Mouse (Mus musculus) thymus, postnatal 4 days (tissue): Measurements from ENCODE around the gene Ttc16.
A peak's percentile ranks its signal among the peaks of the same experiment; 100 is the strongest.

Experiments
- DNase-seq: peaks from one replicate; pipeline ENCODE4 v3.0.0; 2021

Gene Ttc16

DNA sequence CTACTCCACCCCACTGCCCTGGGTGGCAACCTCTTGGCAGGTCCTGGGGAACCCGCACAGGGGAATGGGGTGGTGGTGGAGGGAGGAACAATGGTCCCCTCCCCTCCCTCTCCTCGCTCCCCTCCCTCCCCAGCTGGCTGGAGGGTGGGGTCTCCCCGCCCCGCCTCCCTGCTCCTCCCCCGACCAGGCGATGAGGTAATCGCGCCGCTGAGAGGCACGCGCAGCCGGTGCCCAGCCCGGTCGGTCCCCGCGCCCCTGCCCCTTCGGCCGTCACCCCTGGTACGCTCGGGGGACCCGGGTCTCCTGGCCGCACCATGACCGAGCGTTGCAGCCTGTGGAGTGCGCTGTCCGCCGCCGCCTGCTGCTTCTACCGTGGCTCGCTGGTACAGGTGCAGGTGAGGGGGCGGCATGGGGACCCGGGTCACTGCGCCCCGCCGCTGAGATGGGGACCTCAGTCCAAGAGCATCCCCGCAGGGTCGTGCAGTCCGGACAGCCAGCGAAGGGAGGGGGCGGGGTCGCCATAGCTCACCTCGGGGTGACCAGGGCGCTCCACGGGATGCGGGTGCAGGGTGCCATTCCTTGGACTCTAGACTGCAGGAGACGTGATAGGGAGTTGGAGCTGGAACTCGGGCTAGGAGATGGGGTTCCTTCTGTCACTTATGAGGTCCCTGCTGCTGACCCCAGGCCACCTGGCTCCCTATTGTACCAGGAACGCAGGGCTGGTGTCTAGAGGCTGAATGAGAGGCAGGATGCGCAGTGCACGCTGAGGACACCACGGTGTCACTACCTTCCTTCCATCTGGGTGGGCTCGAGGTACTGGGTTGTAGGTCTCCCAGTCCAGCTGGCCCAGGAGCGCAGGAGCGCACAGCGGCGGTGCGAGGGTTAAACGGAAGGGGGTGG, 33.9 kb downstream of the Ttc16 start:
- DNase-seq, result no peak

DNA sequence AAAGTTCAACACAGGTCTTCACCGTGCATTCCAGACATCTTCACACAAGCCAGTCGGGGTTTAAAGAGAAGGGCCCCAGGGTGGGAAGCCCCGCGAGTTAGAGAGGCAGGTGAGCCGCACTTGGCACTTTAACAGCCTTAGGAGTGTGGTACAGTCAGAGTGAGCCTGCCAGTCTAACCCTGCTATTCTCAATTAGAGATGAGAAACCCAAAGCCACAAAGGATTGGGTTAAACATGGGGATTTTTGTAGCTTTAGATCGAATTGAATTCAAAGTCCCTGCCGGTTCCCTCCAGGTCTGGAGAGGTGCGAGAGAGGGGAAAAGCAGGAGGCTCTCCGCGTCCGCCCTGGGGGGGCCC, 34.5 kb downstream of the Ttc16 start, which contains the start of gene 6330409D20Rik:
Gene 6330409D20Rik, minus strand, starts transcription at position 101 of the 357 bp plus-strand sequence.
- no peak for DNase-seq

DNA sequence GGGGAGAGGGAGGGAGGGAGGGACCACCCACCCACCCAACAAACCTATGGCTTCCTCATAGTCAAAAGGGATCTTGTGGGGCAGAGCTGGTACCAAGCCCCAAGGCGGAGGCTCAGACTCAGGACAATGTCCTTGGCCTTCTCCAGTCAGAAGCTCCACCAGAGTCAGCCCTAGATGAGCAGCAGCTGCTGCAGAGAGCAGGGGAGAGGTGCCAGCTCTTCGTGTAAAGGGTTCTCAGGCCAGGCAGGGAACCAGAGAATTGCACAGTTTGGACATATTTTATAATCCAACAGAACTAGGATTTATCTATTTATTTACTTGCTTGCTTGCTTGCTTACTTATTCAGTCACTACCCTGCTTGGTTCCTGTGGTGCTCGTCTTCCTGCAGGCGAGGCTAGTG, 36.1 kb downstream of the Ttc16 start:
- DNase-seq, result no peak

- no peak for DNase-seq
These were observed 38.4 kb downstream of the Ttc16 start for GRCm38 (mm10) chr2:32737008-32737407.

DNA sequence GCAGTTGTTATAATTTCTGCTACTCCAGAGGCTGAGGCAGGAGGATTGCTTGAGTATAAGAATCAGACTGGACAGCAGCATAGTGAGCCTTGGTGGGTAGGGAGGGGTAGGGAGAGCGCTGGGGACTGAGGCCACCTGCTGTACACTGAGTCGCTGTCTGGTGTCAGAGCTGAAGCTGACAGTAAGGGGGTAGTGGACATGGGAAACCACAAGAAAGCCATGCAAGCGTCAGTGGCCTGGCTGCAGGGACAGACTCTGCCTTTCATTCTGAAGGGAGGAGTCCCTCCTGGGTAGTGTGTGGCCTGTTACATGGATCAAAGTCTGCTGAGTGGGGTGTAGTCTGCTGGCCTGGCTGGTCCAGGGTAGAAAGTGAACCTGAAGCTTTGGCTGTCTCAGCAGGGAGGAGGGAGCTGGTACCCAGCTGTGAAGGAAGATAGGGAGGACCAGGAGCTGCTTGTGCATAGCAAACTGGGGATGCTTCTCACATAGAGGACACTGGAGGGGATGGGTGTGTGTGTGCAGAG, 39.1 kb downstream of the Ttc16 start:
- no peak for DNase-seq

DNA sequence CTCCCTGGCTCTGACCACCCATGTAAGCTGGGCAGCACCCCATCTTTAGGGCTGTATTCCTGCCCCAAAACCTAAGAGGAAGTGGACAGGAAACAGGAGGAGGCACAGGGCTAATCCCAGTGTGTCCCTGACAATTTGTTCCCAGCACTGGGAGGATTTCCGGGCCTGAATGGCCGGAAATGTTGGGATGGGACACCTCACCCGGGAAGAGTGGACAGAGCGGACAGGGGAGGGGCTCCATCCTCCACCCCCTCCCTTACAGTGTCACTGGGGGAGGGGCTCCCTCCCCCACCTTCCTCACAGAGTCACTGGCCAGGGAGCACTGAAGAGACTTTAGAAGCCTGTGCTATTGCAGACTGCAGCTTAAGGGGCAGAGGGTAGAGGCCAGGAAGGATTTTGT, 40.5 kb downstream of the Ttc16 start:
- DNase-seq, result no peak

- DNase-seq, result no peak
These were observed 41.0 kb downstream of the Ttc16 start for GRCm38 (mm10) chr2:32734480-32734879.

DNA sequence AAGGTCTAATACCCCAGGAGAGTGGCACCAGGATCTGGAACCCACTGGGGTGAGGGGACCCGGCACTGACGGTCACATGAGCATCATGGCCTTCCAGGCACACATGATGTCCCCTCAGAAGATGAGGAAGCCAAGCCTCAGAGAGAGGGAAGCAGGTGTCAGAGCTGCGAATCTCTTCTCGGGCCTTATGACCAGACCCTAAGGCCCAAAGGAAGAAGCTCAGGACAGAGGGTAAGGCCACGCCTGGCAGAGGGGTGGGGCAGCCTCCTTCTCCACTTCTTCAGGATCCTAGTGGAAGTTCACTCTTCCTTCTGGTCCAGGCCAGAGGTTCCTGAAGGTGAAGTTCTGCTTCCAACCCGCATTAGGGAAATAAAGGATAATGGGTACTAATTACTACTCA, 42.7 kb downstream of the Ttc16 start:
- DNase-seq, result no peak

GRCm38 (mm10) chr2:32731911-32732310, 43.5 kb downstream of the Ttc16 start:
- DNase-seq, result no peak

DNA sequence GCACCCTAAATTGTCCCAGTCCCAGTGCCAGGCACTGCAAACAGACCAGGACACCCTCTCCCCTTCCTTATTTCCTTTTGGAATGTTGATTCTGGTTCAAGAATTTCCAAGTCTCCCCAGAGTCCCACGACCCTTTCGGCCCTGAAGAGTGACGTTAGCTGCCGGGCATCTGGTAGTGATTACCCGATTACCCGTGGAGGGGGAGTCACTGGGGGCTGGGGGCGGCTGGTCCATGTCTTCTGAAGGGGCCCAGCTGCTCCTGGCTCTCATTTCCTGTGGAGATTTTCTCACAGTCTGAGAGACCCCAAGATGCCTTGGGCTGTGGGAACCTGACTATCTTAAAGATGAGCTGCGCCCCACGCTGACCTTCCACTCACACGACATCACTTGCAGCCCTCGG, 44.6 kb downstream of the Ttc16 start:
- no peak for DNase-seq

DNA sequence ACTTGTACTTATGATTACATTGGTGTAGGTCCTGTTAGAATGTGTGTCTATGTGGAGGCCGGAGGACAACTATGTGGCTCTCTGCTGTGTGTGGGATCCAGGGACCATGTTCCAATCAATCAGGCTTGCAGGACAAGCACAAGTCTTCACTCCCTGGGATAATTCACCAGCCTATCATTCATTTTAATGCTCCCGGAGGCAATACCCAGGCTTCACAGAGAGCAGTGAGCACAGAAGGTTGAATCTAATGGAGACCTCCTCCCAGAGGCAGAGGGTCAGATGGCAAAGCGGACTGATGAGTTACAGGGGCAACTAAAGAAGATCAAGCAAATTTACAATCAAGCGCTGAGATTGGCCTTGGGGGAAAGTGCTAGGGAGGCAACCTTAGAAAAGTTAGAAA, 45.9 kb downstream of the Ttc16 start:
- no peak for DNase-seq

DNA sequence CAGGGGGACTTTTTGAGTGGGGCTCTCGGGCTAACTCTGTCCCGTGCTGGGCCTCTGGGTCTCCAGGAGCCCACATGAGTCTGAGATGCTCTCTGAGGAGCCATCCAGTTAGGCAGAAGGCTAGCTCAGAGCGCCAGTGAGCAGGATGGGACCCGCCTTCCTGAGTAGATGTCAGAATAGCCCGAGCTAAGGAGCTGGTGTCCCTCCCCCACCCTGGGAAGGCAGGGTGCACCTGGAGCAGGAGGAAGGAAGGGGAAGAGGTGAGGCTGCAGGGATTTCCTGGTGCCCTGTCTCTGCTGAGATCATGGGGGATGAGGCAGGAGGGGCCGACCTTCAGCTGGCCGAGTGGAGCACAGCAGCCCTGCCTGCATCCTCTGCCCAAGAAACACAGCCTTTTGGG, 47.0 kb downstream of the Ttc16 start:
- no peak for DNase-seq

GRCm38 (mm10) chr2:32727435-32727834, 48.0 kb downstream of the Ttc16 start:
- DNase-seq, result peak; percentile 81

DNA sequence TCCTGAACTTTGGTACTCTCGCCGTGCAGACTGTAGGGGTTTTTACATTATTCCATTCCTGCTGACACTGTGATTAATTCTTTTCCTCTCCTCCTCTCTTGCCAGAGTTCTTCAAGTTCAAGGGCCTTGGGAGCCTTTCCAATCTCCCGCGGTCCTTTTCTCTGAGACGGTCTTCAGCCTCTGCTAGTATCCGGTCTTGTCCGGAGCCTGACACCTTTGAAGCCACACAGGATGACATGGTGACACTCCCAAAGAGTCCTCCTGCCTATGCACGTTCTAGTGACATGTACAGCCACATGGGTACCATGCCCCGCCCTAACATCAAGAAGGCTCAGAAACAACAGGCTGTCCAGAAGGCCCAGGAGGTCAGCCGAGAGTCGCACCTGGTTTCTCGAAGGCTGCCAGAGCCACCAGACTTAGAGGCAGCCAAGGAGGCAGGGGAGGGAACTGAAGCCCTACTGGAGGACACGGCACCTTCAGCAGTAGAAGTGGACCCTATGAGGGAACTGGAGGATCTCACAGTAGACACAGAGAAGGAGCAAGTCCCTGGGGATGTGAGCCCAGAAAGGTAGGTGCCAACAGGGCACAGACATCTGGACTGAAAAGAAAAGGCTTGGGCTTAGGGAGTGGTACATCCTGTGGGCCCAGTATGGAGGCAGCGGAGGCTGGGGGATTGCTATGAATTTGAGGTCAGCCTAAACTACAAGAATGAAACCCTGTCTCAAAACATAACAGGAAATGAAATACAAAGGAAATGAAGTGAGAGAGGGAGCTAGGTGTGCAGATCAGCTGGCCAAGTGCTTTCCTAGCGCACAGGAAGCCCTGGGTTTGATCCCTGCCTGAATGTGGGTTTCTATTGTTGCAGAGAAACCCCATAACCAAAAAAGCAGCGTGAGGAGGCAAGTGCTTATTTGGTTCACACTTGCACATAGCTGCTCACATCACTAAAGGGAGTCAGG, 50.3 kb downstream of the Ttc16 start:
- peak; percentile 58 for DNase-seq

- no peak for DNase-seq
These were observed 51.3 kb downstream of the Ttc16 start for GRCm38 (mm10) chr2:32724149-32724548.

- DNase-seq, result no peak
These were observed 52.9 kb downstream of the Ttc16 start for GRCm38 (mm10) chr2:32722581-32722980.

- peak; percentile 44 for DNase-seq
These were observed 53.4 kb downstream of the Ttc16 start for GRCm38 (mm10) chr2:32722046-32722445.

- peak; percentile 70 for DNase-seq
These were observed 54.7 kb downstream of the Ttc16 start, which contains the start of gene Sh2d3c for GRCm38 (mm10) chr2:32720681-32721229. Gene Sh2d3c, plus strand, starts transcription at chr2:32721055.

DNA sequence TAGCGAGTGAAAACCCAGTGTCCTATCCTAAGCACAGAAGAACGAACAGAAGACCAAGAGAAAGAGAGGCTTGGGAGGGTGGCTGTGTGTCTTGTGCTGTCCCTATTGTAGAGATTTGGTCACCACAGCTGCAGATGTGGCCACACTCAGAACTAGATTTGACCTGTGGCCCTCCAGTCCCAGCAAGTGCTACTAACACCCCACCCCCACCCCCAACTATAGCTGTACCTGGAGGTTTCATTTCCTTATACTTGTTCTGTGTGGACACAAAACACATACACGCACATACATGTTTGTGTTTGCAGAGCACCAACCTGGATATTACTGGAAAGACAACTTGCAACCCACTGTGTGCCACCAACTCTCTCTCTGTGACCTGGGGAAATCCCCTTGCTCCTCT, 55.4 kb downstream of the Ttc16 start:
- no peak for DNase-seq

DNA sequence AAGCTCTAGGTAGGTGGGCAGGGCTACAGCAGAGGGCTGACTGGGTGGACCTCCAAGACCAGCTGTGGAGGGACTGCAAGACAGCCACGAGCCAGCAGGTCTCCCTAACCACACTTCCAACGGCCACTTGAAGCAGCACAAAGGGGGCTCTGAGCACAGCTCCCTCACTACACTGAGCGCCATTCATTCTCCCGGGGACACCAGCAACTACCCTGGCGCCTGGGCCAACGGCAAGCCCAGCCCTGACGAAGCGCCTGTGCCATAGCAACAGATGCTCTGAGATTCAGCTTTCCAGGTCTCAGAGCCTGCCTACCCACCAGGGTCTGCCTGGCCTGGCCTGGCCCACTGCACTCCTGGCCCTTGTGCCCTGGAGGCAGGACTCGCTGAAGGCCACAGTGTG, 56.7 kb downstream of the Ttc16 start:
- peak; percentile 47 for DNase-seq

DNA sequence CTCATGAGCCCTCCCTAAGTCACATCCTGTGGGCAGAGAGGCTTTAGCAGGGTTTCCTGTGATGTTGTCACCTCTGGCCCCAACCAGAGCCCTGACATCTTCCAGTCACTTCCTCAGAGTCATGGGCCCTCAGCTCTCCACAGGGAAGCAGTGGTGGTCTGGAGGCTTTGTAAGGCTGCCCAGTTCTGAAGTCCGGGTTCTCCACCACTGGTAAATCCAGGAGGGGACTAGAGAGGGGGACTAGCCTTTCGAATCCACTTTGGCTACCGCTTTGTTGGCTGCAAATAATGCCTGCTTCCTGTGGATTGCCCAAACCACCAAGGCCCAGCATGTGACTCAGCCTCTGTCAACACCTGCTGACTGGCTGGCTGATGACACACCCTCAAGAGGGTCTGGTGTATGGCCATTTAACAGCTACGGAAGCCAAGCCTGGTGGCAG, 60.4 kb downstream of the Ttc16 start:
- peak; percentile 38 for DNase-seq

DNA sequence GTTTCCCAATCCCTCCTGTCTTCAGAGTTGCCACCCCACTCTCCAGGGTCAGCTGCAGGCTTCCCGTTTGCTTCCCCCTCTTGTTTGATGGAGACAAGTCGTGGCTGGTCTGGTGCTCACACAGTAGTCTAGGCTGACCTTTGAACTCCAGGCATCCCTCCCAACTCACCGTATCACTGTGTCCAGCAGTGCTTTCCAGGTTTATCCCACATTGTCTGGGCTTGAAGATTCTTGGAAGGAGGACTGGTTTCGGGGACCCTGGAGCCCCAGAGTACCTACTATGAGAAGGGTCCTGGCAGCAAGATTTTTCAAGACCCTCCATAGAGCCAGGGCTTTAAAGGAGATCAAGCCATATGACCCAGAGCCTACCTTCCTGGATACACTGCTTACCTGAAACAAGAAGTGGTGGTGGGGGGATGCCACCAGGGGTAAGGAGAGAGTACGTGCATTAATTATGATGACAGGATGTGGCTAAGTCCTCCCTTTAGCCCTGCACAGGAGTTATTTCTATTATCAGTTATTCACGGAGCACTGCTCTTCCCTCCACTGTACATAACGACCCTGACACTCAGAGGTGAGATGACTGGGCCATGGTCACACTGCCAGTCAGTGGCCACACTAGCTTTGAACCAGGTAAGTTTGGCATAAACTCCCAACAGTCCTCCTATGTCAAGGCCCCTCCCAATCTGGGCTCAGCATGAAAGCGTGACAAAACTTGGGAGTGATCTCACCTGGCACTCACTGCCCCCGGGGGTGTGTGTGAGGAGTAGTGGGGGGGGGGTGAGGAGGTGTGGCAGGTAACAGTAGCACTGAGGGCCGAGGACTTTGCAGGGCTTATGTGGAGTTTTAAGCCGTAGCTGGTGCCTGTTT, 61.1 kb downstream of the Ttc16 start:
- DNase-seq, result peak; percentile 33
